Mouse (Mus musculus) hindbrain, embryonic 13.5 days (tissue): ENCODE measurements at regions not wholly inside any gene's neighbourhood (a gene's known extent, or its start where the extent isn't known, plus 50 kb on each side); places are given as distances from the start of the nearest gene placed in this dataset.

Experiments
- ATAC-seq: fragments of 200-750 bp; cut with Nextera tagmentation; 2 replicates; pipeline ENCODE4 v1.8.0; 2017; ENCODE audit warnings: moderate TSS enrichment; ENCODE audit not compliant: low FRiP score
- H3K27ac ChIP-seq: fragments of 300-500 bp; sonication (generic); 2 replicates; pipeline ENCODE4 v1.5.1; 2015; ENCODE audit warnings: inconsistent platforms, mild to moderate bottlenecking, moderate library complexity
- H3K27me3 ChIP-seq: fragments of 300-500 bp; sonication (generic); 2 replicates; pipeline ENCODE4 v1.6.1; 2015; ENCODE audit warnings: mild to moderate bottlenecking, inconsistent platforms
- H3K36me3 ChIP-seq: fragments of 300-500 bp; sonication (generic); 2 replicates; pipeline ENCODE4 v1.6.1; 2015; ENCODE audit warnings: mild to moderate bottlenecking, inconsistent platforms
- H3K4me1 ChIP-seq: fragments of 300-500 bp; sonication (generic); replicated peaks from 2 replicates; pipeline ENCODE4 v1.6.1; 2015; ENCODE audit warnings: inconsistent platforms
- H3K4me2 ChIP-seq: fragments of 300-500 bp; sonication (generic); 2 replicates; pipeline ENCODE4 v1.6.1; 2015; ENCODE audit warnings: inconsistent platforms, mild to moderate bottlenecking, moderate library complexity
- H3K4me3 ChIP-seq: fragments of 300-500 bp; sonication (generic); 2 replicates; pipeline ENCODE4 v1.5.1; 2015; ENCODE audit warnings: mild to moderate bottlenecking, inconsistent platforms
- H3K9ac ChIP-seq: fragments of 300-500 bp; sonication (generic); 2 replicates; pipeline ENCODE4 v1.6.1; 2015; ENCODE audit warnings: mild to moderate bottlenecking, inconsistent platforms
- H3K9me3 ChIP-seq: fragments of 300-500 bp; sonication (generic); 2 replicates; pipeline ENCODE4 v1.6.1; 2016; ENCODE audit warnings: inconsistent platforms
- whole genome bisulfite sequencing: fragments of 180-500 bp; shearing (Covaris S2); methylation state at CpG from one replicate; pipeline ENCODE4 v1.1.7; 2015; 5-methylcytosine and 5-hydroxymethylcytosine counted together

DNA sequence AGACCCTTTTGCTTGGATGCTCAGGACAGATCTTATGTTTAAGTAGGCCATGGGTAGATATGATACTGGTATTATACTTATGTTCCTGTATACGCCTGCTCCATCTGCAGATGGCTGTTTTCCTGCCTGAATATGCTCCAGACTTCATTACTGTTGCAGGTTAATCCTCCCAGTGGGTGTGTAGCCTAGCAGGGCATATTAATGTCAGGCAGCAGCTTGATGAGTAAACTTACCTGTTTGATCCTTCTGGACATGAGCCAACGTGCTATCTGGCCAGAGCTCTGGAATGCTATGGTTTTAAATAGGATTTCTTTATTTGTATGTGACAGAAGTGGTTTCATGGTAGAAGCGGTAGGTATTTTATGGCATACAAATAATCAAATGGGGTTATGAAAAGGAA lies 60.8 kb upstream of the Fam84a start:
- H3K36me3 ChIP-seq: no peaks in the 10 kb centered on the region
- ATAC-seq: no peak
- 92% methylated on average over 3 of the region's 3 CpGs for WGBS
- H3K27ac ChIP-seq: no peak overlapping the region
- H3K9me3 ChIP-seq: no peaks in the 10 kb centered on the region
- H3K4me1 ChIP-seq: no peaks in the 10 kb centered on the region
- H3K9ac ChIP-seq: no peak overlapping the region
- no peak overlapping the region for H3K4me3 ChIP-seq
- no peak overlapping the region for H3K4me2 ChIP-seq
- H3K27me3 ChIP-seq: no peaks in the 10 kb centered on the region

DNA sequence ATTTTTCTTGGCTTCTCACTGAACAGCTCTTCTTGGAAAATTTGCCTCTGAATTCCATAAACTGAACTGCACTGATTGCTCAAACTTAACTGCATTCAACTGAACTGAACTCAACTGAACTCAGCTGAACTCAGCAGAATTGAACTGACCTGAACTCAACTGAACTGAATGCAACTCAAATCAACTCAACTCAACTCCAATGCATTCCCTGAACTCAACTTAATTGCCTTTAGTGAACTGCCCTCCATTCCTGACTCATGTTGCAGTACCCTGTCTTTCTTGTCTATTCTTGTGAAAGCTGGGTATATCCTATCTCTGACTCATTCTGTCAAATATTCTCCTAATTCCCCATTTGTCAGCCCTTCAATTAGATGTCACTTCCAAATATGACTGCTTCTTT lies 58.0 kb upstream of the Fam84a start:
- no peaks in the 10 kb centered on the region for H3K27me3 ChIP-seq
- no peak overlapping the region for H3K9ac ChIP-seq
- no peak overlapping the region for H3K27ac ChIP-seq
- no peak overlapping the region for H3K4me2 ChIP-seq
- H3K4me3 ChIP-seq: no peak overlapping the region
- H3K9me3 ChIP-seq: no peaks in the 10 kb centered on the region
- no peaks in the 10 kb centered on the region for H3K4me1 ChIP-seq
- H3K36me3 ChIP-seq: no peaks in the 10 kb centered on the region
- ATAC-seq: no peak

DNA sequence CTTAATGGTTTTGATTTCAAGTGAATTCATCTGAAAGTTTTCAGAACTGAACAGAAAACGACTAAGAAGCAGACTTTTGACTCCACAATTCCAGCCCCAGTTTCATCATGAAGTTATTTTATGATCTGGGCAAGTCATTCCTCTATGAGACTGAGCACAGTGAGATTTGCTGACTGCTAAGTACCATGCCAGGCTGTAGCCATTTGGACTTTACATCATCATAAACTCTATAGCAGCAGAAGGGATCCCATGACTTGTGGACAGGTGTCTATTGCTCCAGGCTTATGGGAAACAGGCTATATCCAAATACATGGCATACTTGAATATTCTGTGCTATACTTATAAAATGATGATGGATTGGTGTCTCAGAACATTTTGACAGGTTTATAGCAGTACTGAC lies 55.4 kb upstream of the Fam84a start:
- no peak overlapping the region for H3K4me3 ChIP-seq
- ATAC-seq: no peak
- H3K4me1 ChIP-seq: no peaks in the 10 kb centered on the region
- H3K27me3 ChIP-seq: no peaks in the 10 kb centered on the region
- no peak overlapping the region for H3K9ac ChIP-seq
- H3K36me3 ChIP-seq: no peaks in the 10 kb centered on the region
- no peak overlapping the region for H3K27ac ChIP-seq
- H3K4me2 ChIP-seq: no peak overlapping the region
- 65% methylated on average over 1 of the region's 1 CpGs for WGBS
- no peaks in the 10 kb centered on the region for H3K9me3 ChIP-seq

DNA sequence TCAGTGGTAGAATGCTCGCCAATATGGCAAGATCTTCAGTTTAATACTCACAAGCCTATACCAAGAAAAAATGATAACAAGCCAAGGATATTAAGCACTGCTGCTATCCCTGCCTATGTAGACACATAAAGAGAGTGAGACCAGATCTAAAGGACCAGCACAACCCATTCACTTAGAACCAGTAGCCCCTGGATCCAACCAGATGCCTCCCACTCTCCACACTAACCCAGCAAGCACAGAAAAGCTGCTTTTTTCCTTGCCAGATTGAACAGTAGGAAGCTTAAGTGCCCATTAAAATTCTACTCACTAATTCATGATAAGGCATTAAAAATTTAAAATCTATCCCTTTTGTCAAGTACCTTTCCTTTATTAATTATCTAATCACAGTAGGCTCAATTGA lies 52.6 kb upstream of the Fam84a start:
- Histone ChIP-seq H3K27ac (no peak overlapping the region), H3K9me3 (no peaks in the 10 kb centered on the region), H3K27me3 (no peaks in the 10 kb centered on the region), H3K4me3 (no peak overlapping the region), H3K4me2 (no peak overlapping the region), H3K4me1 (no peaks in the 10 kb centered on the region), H3K36me3 (no peaks in the 10 kb centered on the region), H3K9ac (no peak overlapping the region)
- 89% methylated on average over 1 of the region's 1 CpGs for WGBS
- ATAC-seq: no peak
